Mouse (Mus musculus) lung, postnatal 0 days (tissue): ENCODE measurements around the gene Cox5a. TPM values are rescaled to one million over a fixed set of nuclear protein-coding genes. Genes with fewer than 3 reads are reported as not detected.
A peak's percentile ranks its signal among the peaks of the same experiment; 100 is the strongest.

Experiments
- ATAC-seq: fragments of 200-750 bp; cut with Nextera tagmentation; 2 replicates; pipeline ENCODE4 v1.8.0; 2017; ENCODE audit warnings: moderate library complexity
- DNase-seq: peaks from one replicate; pipeline ENCODE4 v3.0.0-alpha.2; 2016; ENCODE audit warnings: low spot score
- H3K27ac ChIP-seq: fragments of 300-500 bp; sonication (generic); 2 replicates; pipeline ENCODE4 v1.5.1; 2014; ENCODE audit warnings: antibody characterized with exemption, mild to moderate bottlenecking, low read length, mixed read lengths
- H3K27me3 ChIP-seq: fragments of 300-500 bp; sonication (generic); replicated peaks from 2 replicates; pipeline ENCODE4 v1.6.1; 2014; ENCODE audit warnings: low read length, mixed read lengths; ENCODE audit not compliant: insufficient read depth
- H3K36me3 ChIP-seq: fragments of 300-500 bp; sonication (generic); 2 replicates; pipeline ENCODE4 v1.6.1; 2014; ENCODE audit warnings: low read length, mixed read lengths; ENCODE audit not compliant: insufficient read depth
- H3K4me1 ChIP-seq: fragments of 300-500 bp; sonication (generic); 2 replicates; pipeline ENCODE4 v1.6.1; 2014; ENCODE audit warnings: antibody characterized with exemption, low read depth, low read length, mixed read lengths; ENCODE audit not compliant: insufficient read depth
- H3K4me2 ChIP-seq: fragments of 300-500 bp; sonication (generic); replicated peaks from 2 replicates; pipeline ENCODE4 v1.6.1; 2014; ENCODE audit warnings: low read depth, mild to moderate bottlenecking, low read length, moderate library complexity, mixed read lengths
- H3K4me3 ChIP-seq: fragments of 300-500 bp; sonication (generic); 2 replicates; pipeline ENCODE4 v1.5.1; 2014; ENCODE audit warnings: low read depth, low read length
- H3K9ac ChIP-seq: fragments of 300-500 bp; sonication (generic); replicated peaks from 2 replicates; pipeline ENCODE4 v1.6.1; 2014; ENCODE audit warnings: low read depth, mild to moderate bottlenecking
- H3K9me3 ChIP-seq: fragments of 300-500 bp; sonication (generic); 2 replicates; pipeline ENCODE4 v1.6.1; 2016; ENCODE audit warnings: low read length, mixed read lengths
- CTCF ChIP-seq: IDR thresholded peaks from 2 replicates; pipeline ENCODE4 v1.5.1; 2016; ENCODE audit warnings: antibody characterized with exemption, mild to moderate bottlenecking
- EP300 ChIP-seq: IDR thresholded peaks from 2 replicates; pipeline ENCODE4 v1.6.1; 2016; ENCODE audit warnings: antibody characterized with exemption, mild to moderate bottlenecking, control low read depth
- WGBS: fragments of 180-500 bp; shearing (Covaris S2); extraction: QIAGEN DNeasy Blood & Tissue Kit; methylation state at CpG from one replicate; pipeline ENCODE4 v1.1.7; 2014; 5-methylcytosine and 5-hydroxymethylcytosine counted together
- polyA plus RNA-seq: library from polyadenylated mRNA; unstranded; fragments of >200 nt; fragmentation: Nextera tagmentation; extraction: Ambion mirVana; gene quantifications from 2 replicates; pipeline ENCODE4 v1.2.1, GENCODE M21; 2015

The Cox5a gene
- polyA plus RNA-seq, 1 experiment from 2014 or later, result 448 TPM

- Histone ChIP-seq H3K4me3 (no peak overlapping the region), H3K9ac (no peak overlapping the region), H3K27me3 (no peaks in the 10 kb centered on the region), H3K4me1 (peaks cover 4% of the 10 kb centered on the region; the same call in 1 of the 2 replicates), H3K27ac (no peak overlapping the region), H3K36me3 (0 out of 2 replicates have a peak, but pooled peaks cover 13% of the 10 kb centered on the region), H3K9me3 (no peaks in the 10 kb centered on the region), H3K4me2 (no peak overlapping the region)
- TF ChIP-seq CTCF, result no peak
- no peak for TF ChIP-seq EP300
- WGBS, result 80% methylated on average over 11 of the region's 11 CpGs
- ATAC-seq (no peak), DNase-seq (no peak)
Measured at GRCm38 (mm10) chr9:57547869-57548268, 26.8 kb downstream of the Cox5a start.

- H3K9me3 ChIP-seq, result no peaks in the 10 kb centered on the region
- H3K4me3 ChIP-seq, result no peak overlapping the region
- 0 out of 2 replicates have a peak, but pooled peaks cover 13% of the 10 kb centered on the region for H3K36me3 ChIP-seq
- DNase-seq (no peak), ATAC-seq (no peak)
- no peak overlapping the region for H3K27ac ChIP-seq
- no peaks in the 10 kb centered on the region for H3K27me3 ChIP-seq
- no peak overlapping the region for H3K4me2 ChIP-seq
- WGBS, result 95% methylated on average over 4 of the region's 4 CpGs
- TF ChIP-seq CTCF, result no peak
- no peak for TF ChIP-seq EP300
- no peak overlapping the region for H3K9ac ChIP-seq
- peaks cover 4% of the 10 kb centered on the region; the same call in 1 of the 2 replicates for H3K4me1 ChIP-seq
Measured at GRCm38 (mm10) chr9:57549186-57549585, 28.1 kb downstream of the Cox5a start.

GRCm38 (mm10) chr9:57550126-57550862, 29.2 kb downstream of the Cox5a start:
- Histone ChIP-seq H3K9me3 (no peaks in the 10 kb centered on the region), H3K4me1 (peaks cover 4% of the 10 kb centered on the region; the same call in 1 of the 2 replicates), H3K36me3 (0 out of 2 replicates have a peak, but pooled peaks cover 5% of the 10 kb centered on the region), H3K27me3 (no peaks in the 10 kb centered on the region), H3K4me3 (no peak overlapping the region), H3K4me2 (no peak overlapping the region), H3K9ac (no peak overlapping the region), H3K27ac (0 out of 2 replicates have a peak overlapping the region, but pooled peaks have one; percentile 11)
- ATAC-seq (peak; percentile 81), DNase-seq (peak; percentile 49)
- WGBS, result 70% methylated on average over 11 of the region's 11 CpGs
- TF ChIP-seq EP300 (no peak; the same call in 1 of the 2 replicates), CTCF (no peak)

- H3K4me2 ChIP-seq, result peak within 1 kb of the TSS; percentile 76
- peaks cover 4% of the 10 kb centered on the region; the same call in 1 of the 2 replicates for H3K4me1 ChIP-seq
- DNase-seq (peak; percentile 75), ATAC-seq (peak; percentile 56; the same call in 1 of the 2 replicates)
- peak within 1 kb of the TSS; percentile 32 for H3K9ac ChIP-seq
- H3K4me3 ChIP-seq, result peak within 1 kb of the TSS; percentile 59
- H3K9me3 ChIP-seq, result no peaks in the 10 kb centered on the region
- TF ChIP-seq EP300 (no peak), CTCF (no peak)
- H3K27ac ChIP-seq, result no peak within 1 kb of the TSS
- 2% methylated on average over 28 of the region's 28 CpGs for WGBS
- H3K36me3 ChIP-seq, result 0 out of 2 replicates have a peak, but pooled peaks cover 5% of the 10 kb centered on the region
- H3K27me3 ChIP-seq, result no peaks in the 10 kb centered on the region
Measured at GRCm38 (mm10) chr9:57552139-57552887, 31.2 kb downstream of the Cox5a start, which contains the start of gene Mpi. TSS of gene Mpi (minus strand) at chr9:57552763.

- Histone ChIP-seq H3K4me2 (no peak overlapping the region), H3K36me3 (0 out of 2 replicates have a peak, but pooled peaks cover 5% of the 10 kb centered on the region), H3K9me3 (no peaks in the 10 kb centered on the region), H3K4me3 (no peak overlapping the region), H3K4me1 (peaks cover 4% of the 10 kb centered on the region; the same call in 1 of the 2 replicates), H3K9ac (no peak overlapping the region), H3K27ac (no peak overlapping the region), H3K27me3 (no peaks in the 10 kb centered on the region)
- ATAC-seq, result no peak
- 72% methylated on average over 11 of the region's 11 CpGs for WGBS
- TF ChIP-seq CTCF (no peak), EP300 (no peak)
- DNase-seq, result no peak
Measured at GRCm38 (mm10) chr9:57553119-57553518, 32.0 kb downstream of the Cox5a start.

- Histone ChIP-seq H3K4me1 (peaks cover 4% of the 10 kb centered on the region; the same call in 1 of the 2 replicates), H3K36me3 (no peaks in the 10 kb centered on the region), H3K9ac (no peak overlapping the region), H3K27me3 (no peaks in the 10 kb centered on the region), H3K4me2 (no peak overlapping the region), H3K4me3 (no peak overlapping the region), H3K27ac (no peak overlapping the region), H3K9me3 (no peaks in the 10 kb centered on the region)
- ATAC-seq, result no peak
- no peak for DNase-seq
- WGBS, result 54% methylated on average over 3 of the region's 3 CpGs
- no peak for TF ChIP-seq CTCF
- TF ChIP-seq EP300, result no peak
Measured at GRCm38 (mm10) chr9:57554753-57555152, 33.7 kb downstream of the Cox5a start.
